Mouse (Mus musculus) heart, adult 2 months (tissue): Measurements from ENCODE around the gene Gm19426.

ENCODE experiments used
- CTCF ChIP-seq: fragments of 200-600 bp; IDR thresholded peaks from 2 replicates; pipeline ENCODE4 v1.8.1; 2022; ENCODE audit warnings: antibody characterized with exemption, mild to moderate bottlenecking, moderate library complexity
- EP300 ChIP-seq: fragments of 200-500 bp; IDR thresholded peaks from 2 replicates; pipeline ENCODE4 v1.6.1; 2011; ENCODE audit warnings: low read depth, low read length, control low read depth; ENCODE audit not compliant: insufficient read depth
- POLR2A ChIP-seq: fragments of 200-500 bp; IDR thresholded peaks from 2 replicates; pipeline ENCODE4 v1.6.1; 2011; ENCODE audit warnings: mild to moderate bottlenecking, low read depth, low read length, control low read depth; ENCODE audit not compliant: insufficient read depth

- TF ChIP-seq POLR2A = no peak
- TF ChIP-seq CTCF = peak; percentile 78
- TF ChIP-seq EP300 = no peak
Measured at GRCm38 (mm10) chr2:84758542-84759127, 15.2 kb upstream of the Gm19426 start.
